Mouse (Mus musculus): ENCODE measurements around the gene Megf11.

DNA sequence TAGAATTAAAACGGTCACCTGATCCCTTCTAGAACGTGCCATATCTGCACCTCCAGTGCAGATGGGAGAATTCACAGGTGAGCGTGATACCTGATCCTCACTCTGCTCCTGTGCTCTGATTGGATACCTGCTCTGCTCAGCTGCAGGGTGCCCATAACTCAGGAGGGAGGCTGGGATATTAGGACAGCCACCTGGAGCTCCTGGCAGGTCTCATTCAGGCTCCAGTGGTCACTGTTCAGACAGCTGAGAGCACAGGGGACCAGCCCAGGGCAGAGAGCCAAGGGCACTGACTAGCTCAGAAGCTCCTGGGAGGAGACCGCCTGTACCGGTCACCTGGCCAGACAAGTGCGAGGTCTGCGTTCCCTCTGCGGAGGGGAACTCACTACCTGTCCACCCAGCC is 80.7 kb downstream of the Megf11 start:
- TF ChIP-seq CTCF (IDR thresholded peaks at IDR 0.05): no peak
- no peak for TF ChIP-seq POLR2A (IDR thresholded peaks at IDR 0.05; ENCODE audit: insufficient read depth, low read depth, low read length)
